Mouse (Mus musculus) ES-Bruce4 (cell line): ENCODE results near the gene Gjc2.

ENCODE experiments used
- CTCF ChIP-seq: IDR thresholded peaks from one replicate; pipeline ENCODE4 v1.8.1; 2011; ENCODE audit warnings: low read depth, low read length
- EP300 ChIP-seq: IDR thresholded peaks from 2 replicates; pipeline ENCODE4 v1.6.1; 2011; ENCODE audit warnings: low read depth, low read length; ENCODE audit not compliant: insufficient read depth
- POLR2A ChIP-seq: IDR thresholded peaks from one replicate; pipeline ENCODE4 v1.8.1; 2011; ENCODE audit warnings: low read length; ENCODE audit not compliant: insufficient read depth

DNA sequence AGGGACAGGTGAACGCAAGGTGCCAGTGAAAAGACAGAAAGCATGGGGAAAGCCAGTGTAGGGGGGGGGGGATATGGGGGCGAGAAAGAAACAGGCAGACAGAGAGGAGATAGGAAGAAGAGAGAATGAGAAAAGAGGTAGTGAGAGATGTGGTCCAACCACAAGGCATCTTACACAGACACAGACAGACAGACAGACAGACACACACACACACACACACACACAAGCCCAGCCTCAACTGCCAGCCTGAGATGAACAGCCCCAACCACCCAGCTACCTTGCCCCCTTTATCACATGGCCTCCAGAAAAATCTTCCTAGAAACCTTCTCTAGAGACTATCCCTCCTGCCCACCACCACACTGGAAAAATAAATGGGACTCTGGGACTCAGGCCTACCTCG lies 50.9 kb downstream of the Gjc2 start:
- no peak for TF ChIP-seq CTCF
- no peak for TF ChIP-seq EP300
- TF ChIP-seq POLR2A = no peak
